Mouse (Mus musculus) heart, adult 11 months (tissue): ENCODE measurements at regions not wholly inside any gene's neighbourhood (a gene's known extent, or its start where the extent isn't known, plus 50 kb on each side); places are given as distances from the start of the nearest gene placed in this dataset.
"Not testable (repeated sequence)": the region's sequence is repeated elsewhere in the genome, so short reads cannot be mapped to it uniquely, and the experiment has no call there.

Experiments used
- DNase-seq: peaks from one replicate; pipeline ENCODE4 v3.0.0; 2022

DNA sequence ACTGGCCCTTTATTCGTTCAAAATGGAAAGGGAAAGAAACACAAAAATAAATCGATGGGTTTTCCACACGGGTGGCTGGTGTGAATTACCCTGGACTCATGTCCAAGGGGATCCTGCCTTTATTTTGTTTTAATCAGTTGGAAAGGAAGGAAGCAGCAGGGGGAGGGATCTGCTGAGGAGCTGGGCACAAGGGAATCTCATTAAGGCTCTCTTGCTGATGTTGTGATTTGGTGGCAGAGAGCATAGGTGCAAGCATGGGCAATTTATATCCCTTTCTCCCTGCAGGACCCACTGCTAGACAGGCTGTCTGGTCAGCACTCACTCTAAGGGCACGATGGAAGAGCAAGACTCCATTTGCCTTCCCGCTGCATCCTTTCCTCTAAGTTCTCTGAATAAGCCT lies 469.2 kb downstream of the Epha7 start:
- DNase-seq: no peak

DNA sequence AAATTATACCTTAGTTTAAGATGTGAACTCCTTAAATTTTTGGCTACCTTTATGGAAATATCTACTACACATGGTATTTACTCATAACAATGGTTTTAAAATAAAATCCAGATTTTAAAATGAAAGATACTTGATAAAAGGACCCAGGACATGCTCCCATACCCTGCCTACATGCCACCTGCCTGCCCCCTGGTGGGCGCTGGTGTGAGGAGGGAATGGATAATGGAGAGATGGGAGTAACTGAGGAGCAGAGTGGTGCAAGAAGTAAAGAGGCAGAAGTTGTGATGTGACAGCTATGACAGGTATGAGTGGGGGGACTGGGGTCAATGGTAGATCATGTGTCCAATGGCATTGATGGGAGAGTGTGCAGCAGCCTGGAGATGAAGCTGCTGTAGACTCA lies 488.4 kb downstream of the Epha7 start:
- no peak for DNase-seq

DNA sequence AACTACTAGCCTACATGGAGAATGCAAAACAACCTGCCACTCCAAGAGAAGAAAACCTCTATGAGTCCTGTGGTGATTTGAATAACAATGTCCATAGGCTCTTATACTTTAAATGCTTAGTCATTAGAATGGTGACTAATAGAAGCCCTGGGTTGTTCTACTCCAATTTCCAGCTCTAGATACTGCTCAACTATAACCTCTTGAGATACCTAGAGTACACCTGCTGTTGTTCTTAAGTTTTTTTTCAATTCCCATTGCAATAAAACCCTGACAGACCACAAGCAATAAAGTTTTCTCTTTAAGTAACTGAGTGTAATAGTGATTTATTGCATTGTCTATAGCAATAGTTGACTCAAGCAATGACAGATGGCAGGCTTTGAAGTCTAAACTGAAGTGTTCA lies 491.0 kb downstream of the Epha7 start:
- DNase-seq: no peak

DNA sequence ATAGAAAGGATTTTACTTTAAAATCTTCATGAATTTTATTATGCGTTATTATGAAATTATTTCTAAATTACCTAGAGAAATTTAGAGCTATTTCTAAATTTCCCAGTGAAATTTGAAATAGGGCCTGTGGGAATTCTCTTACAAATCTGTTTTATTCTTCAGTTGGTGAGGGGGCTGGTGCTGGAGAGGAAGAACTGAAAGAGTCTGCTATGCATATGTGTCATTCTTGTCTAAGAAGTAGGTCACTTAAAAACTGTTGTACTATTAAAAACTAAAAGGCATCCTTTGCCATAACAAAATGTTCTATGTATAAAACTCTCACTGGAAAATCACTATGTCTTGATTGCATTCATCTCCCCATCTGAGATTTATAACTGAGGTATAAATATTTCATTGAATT lies 494.3 kb downstream of the Epha7 start:
- DNase-seq: no peak

DNA sequence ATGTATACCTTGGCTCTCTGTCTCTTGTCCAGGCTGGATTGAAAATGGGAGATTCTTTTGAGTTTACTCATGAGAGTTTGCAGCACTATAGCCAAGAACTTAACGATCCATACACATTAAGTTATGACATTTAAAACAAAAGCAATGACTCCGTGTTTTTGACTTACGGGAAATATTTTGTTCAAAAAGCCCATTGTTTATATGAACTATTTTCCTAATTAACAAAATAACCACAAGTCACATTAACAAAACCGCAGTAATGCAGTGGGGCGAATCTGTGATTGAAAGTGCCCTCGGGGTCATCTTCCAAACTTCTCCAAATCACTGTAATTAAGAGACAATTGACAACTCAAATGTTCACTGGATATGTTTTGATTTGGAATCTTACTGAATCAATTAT lies 511.0 kb downstream of the Epha7 start:
- DNase-seq: no peak

DNA sequence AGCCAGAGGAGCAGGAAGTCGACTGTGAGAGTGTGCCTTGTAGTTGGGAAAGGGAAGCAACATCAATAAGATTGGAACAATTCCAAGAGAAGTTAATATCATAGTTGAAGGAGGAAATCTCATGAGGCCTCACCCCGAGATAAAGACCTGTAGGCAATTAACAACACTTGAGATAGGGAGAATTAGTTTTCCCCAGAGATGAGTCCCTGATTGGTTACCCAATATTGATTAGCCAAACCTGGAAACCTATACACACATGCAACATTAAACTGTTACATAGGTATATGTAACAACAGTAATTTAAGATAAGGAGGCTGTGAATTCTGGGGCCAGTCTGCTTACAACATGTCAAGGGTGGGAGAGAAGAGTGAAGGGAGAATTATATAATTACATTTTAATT lies 516.2 kb downstream of the Epha7 start:
- DNase-seq: no peak

DNA sequence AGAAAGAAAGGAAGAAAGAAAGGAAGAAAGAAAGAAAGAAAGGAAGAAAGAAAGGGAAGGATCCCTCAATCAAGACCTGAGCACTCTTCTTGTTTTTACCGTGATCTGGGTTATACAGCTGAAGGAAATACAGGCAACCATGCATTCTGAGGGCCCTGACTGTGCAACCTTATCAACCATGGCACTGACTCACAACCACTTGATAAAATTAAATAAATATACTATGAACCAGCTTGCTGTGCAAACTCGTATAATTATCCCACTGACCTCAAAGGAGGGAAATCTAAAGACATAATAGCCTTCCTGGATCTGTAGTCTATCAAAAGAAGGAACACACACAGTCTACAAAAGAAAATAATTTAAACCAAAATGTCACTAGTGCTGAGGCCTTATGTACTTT lies 518.8 kb downstream of the Epha7 start:
- no peak for DNase-seq

DNA sequence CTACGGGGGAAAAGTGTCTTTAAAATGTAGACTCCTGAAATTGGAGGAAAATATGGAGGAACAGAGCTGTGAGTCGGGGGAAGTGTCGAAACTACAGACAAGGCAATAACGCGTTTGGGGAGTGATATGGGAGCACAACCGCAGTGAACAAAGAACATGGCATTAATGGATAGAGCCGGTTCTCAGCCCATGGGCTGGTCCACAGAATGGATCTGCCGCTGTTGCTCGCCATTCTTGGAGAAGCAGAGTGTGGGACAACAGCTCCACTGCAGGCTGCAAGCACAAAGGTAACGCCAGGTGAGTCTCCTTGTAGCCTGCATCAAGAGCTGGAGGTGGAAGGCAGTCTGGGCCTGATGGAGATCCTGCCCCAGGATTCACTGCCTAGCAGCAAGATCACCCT lies 524.3 kb downstream of the Epha7 start:
- peak; percentile 54 for DNase-seq

DNA sequence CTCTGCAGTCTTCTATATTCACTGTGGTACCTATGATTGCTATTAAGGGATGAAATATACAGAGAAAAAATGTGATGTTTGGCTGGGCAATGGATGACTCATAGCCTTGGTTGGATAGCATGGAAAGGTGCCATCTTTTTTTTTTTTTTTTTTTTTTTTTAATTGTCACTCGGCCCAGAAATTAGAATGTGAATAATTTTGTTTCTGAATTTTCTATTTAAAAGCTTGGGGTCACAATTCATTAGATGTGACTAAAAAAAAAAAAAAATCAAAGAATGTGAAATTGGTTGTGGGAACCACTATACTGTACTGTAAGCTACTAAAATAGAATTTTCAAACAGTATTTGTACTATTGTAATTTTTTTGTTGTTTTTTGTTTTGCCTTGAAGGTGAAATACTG lies 549.3 kb downstream of the Epha7 start:
- no peak for DNase-seq

DNA sequence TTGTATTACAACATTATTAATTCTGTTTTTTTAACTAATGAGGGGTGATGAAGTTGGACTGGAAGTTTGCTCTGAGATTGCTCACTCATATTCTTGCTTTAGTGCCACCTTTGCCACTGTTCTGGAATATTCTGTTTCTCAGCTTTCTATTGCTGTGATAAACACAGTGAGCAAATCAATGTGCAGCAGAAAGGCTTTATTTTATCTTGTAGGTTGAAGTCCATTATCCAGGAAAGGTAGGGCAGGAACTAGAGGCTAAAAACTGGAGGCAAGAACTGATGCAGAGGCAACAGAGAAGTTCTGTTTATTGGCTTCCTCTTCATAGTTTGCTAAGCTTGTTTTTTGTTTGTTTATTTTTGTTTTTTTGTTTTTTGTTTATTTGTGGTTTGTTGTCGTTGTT lies 576.4 kb downstream of the Epha7 start:
- DNase-seq: no peak

DNA sequence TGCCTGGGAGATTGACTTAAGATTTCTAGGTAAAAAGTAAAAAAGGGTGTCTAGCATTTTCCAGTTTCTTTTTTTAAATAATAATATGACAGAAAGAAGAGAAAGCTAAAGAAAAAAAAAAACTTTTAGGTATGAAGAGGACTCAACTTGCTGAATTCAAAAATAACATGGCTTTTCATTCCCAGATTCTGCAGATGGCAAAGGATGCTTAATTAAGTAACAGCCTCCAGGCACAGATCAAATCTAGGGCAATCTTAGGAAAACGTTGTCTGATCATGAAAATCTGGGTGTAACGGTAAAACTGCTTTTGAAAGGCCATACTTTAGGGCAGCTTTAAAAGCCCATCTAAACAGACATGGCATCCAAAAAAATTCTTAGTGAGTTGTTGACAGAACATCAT lies 577.4 kb downstream of the Epha7 start:
- DNase-seq: no peak

DNA sequence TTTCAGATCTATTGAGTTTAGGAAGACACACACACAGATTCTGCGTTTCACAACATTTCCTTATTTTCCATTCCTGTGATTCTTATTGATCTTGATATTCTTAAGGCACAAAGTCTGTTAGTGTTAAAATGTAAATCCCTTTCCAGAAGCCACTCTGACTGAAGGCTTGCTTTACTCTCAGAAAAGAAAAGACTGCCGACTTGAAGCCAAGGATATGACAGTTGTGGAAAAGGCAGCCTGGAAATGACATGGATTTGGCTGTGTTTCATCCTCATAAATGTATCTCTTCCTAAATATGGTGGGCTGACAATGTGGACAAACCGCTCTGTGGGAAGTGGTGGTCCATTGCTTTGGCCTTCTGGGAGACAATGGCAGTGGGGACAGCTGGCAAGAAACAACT lies 589.2 kb downstream of the Epha7 start:
- DNase-seq: no peak

DNA sequence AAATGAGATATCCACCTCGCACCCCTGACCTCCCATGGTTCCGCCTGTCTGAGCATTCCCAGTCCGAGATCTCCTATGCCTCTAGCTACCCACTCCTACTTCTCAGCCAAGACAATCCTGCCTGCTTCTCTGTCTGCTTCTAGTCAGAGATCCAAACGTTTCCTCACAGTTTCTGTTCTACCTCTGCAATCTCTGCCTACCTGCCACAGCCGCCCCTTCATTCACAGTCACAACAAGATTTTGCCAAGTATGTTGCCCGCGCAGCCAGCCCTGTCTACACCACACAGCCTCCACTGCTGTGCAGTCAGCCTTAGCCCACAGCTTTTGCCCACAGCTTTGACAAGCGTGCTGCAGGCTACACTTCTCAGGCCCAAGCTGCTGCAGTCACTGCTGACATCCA lies 601.7 kb downstream of the Epha7 start:
- no peak for DNase-seq

DNA sequence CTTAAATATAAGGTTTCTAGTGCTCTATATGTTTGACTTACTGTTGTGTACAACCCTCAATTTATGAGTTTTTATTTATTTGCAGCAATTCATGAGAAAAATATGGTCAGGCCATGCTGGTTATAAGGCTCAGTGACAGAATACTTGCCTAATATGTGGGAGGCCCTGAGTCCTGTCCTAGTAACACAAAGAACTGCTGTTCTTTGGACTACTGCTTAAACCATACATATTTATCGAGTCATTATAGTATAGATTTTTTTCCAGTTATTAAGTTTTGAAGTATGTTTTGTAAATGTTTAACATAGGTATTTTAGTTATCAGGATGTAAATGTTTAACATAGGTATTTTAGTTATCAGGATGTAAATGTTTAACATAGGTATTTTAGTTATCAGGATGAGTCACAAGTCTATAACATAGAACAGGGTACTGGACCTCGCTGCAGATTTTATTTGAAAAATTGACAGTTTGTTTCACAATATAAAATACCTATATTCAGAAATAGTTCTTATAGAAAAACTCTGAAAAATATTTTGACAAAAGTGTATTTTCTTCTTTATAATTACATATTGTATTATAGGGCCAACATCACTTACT lies 607.4 kb downstream of the Epha7 start:
- no peak for DNase-seq

DNA sequence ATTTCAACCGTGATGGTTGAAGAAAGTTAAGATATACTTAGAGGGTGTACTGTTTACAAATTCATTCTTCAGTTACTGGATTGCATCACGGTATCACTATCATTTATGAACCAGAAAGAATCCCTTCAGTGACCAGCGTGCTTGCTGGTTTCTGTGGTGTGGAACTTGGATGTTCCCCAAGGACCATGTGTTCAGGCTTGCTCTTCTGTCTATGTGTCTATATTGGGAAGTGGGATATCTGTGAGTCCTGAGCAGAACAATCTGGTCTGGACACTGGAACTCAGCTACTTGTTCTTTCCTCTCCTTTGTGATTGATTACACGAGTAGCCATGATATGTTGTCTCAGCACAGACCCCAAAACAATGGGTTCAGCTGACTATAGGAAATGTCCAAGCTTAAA lies 618.6 kb downstream of the Epha7 start:
- not testable (repeated sequence) for DNase-seq

DNA sequence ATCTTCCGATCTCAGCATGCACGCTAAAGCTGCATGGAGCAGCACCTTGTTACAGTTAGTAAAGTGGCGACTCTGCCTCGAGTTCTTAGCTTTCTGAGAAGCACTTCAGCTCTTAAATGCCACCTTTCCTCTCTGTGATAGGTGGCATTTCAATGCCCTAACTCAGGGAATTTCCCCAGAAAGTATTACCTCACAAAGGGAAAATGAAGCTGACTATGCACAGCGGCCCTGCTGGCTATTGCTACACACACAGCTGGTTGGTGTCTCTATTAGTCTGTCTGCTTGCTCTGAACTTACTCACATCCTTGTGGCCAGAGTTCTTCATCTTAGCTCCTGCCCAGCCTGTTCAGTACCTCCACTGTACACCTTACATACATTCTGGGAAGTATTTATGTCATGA lies 650.4 kb downstream of the Epha7 start:
- no peak for DNase-seq

DNA sequence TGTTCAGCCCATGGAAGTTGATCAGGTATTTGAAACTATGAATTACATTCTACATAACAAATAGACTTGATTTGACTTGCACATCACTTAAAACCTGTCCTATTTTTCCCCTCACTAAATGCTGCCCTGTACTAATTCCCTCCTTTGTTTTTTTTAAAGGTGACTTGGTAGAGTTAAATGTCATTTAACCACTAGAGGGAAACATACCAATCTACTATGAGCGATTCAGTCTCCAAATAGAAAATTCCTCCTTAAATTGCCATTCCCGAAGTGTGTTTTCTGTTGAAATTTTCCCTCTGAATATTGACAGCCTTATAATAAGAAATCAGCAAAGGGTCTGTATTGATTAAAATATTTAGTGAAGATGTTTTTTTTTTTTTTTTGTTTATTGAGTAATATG lies 653.4 kb downstream of the Epha7 start:
- no peak for DNase-seq

DNA sequence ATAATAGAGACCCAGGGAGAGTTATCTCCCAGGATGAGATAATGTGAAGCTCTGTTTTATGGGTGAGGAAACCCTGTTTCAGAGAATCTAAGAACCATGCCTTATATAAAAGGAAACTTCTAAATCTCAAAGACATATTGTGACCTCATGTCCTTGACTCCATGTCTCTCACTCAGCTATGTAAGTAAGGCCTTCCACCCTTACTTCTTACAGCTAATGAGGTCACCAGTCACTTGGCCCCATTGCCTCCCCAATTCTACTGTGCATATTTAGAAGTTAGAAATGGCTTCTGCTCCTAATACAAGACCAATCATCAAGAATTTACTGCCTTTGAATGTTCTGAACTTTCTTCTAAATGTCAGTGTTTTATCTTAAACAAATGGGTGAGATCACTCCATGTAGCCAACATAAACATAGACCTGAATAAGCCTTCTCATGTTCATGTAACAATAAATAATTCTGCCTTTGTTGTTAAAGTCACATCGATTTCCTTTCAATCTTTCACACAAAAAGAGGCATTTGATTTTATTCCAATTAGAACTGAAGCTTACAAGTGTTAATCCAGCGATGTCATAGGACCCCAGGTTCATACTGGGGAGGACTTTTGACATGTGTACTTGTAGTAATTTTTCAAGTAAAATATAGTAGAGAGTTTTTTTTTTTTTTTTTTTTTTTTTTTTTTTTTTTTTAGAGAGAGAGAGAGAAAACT lies 667.6 kb downstream of the Epha7 start:
- DNase-seq: no peak

DNA sequence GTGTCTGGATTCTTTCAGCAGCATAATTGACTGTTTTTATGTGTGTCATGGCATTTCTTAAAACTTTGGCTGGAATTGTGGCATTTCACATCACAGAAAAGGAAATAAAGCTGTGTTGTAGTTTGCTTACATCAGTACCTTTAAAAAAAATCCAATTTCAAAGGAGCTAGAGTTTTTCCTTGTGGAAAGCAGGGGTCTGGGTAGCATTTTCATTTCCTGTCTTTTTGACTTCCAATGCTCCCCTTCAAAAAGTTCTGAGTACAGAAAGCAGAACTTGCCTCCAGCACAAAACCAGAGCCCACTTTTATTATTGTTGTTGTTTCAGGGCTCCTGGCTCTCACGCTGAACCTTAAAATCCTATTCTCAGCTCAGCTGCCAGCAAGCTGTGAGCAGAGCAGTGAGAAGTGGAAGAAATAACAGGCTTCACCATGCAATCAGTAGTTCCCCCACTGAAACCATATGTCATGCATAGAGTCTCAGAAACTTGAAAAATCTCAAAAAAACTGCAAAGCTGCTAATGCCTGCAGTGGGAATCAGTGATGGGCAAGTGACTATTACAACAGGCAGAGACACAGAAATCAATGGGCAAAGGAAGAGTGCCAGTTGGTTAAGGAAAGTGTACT lies 668.3 kb downstream of the Epha7 start:
- no peak for DNase-seq

DNA sequence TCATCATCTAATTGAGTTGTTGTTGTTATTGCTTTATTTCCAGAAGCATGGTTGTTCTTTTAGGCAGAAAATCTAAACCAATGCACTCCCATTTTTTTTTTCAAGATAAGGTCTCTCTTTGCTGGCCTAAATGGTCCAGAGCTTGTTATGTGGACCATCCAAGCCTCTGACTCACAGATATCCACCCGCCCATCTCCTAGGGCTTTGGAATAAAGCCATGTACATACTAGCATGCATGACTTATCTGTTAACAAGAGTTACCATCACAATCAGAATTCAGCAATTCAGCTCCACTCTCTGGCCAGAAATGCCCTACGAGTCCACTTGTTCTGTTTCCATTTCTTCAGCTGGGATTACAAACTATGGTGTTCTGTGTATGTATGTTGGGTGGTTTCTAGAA lies 669.5 kb downstream of the Epha7 start:
- DNase-seq: no peak

DNA sequence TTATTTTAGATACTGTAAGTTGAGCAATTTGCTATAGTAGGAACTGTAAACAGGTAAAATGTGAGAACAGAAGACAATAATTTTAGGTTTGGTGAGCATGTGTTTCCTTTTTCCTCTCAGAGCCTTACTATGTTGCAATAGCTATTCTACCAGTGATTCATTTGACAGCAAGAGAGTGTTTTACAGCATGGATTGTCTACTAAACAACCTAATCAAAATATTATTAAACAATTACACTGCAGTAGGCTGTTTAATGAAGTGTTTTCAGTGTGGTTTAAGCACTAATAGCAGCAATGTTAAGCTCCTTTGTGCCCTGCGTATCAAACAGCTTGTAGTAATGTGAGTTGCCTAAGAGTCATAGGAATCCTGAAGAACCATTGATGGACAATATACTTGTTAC lies 687.9 kb downstream of the Epha7 start:
- DNase-seq: no peak

DNA sequence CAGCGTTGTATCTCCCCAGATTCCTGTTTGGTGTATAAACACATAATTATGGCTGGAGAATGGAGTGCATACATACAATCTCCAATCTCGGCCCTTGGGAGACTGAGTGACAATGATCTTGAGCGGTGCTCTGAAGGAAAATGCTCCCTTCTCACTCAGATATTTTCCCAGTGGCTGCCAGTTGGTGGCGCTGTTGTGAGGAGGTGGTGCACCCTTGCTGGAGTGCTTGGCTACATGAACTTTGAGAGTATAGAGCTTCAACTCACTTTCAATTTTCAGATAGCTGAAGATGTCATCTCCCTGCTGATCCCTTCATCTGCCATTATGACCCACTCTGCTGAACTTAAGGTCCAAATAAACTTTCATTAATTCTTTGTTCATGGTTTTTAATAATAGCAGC lies 712.1 kb downstream of the Epha7 start:
- no peak for DNase-seq

DNA sequence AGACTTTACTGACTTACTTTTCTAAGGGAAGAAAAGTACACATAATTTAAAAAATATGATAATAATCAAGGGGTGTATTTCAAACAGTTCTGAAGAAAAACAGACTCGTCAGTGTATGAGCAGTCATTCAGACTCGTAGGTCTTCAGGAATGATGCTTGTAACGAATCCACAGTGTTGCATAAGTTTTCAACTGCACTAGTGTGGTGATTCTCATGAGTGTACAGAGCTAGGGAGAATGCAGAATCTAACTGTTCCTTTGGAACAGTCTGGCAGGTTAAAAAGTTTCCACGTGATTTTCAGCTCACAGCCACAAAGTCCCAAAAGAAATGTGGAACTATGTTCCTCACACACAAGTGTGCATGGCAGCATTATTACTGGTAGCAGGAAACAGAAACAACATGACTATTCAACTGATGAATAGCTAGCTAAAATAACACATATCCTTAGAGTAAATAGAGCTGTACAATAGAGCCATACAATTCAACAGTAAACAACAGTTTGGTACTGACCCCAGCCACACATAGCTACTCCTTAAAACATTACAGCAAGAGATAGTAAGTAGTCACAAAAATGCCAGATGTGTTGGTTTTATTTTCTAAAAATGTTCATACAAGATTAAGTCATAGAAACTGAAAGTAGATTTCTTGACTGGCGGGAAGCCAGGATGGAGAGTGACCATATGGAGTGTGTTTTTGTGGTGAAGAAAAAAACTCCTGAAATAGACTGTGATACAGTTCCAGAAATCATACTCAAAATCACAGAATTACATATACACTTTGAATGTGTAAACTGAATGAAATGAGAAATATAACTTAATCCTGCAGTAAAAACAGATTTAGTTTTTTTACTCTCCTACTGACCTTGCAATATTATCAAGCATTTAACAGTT lies 713.1 kb downstream of the Epha7 start:
- no peak for DNase-seq
